Mouse (Mus musculus) regulatory T cell (primary cell): ENCODE results near the gene Gm5039.
"Not testable (repeated sequence)": the region's sequence is repeated elsewhere in the genome, so short reads cannot be mapped to it uniquely, and the experiment has no call there.

Experiments
- in situ Hi-C: fragments of 300-600 bp; cut with MboI, MseI; formaldehyde crosslinking; loops from one replicate; pipeline ENCODE4 v1.15.1; 2025; ENCODE audit warnings: high pct_unique_total_duplicates

The Gm5039 gene

DNA sequence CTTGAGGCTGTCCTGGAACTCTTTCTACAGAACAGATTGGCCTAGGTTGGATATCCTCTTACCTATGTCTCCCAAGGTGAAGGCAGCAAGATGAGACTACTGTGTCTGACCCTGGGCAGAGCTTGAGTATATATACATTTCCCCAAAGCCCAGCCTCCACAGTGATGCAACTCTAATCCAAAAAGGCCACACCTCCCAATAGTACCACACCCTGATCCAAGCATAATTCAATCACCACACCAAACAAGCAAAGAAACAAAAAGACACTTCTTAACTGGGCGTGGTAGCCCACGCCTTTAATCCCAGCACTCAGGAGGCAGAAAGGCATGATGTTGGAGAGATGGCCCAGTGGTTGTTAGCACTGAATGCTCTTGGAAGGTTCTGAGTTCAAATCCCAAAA is at the start of gene Gm5039:
TSS of gene Gm5039 (minus strand) at position 101 of the 400 bp plus-strand sequence.
- in situ Hi-C loops, result not testable (repeated sequence)

DNA sequence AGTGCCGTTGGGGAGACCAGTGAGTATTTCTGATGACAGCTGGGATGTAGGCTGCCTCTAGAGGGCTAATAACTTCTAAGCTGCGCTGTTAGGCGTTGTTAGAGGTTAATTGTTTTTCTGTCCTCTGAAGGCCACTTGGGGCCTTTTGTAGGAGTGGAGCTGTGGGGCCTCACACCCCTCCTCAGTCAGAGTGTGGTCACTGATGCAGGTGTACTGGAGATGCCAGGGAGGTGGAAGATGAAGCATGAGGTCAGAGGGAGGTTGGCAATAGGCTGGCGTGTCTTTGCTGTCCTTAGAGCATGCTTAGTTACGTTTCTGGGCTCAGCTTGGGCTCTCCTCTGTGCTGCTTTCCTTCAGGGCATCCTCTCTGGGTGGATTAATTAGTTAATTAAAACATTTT is 48.2 kb upstream of the Gm5039 start:
- in situ Hi-C loops, result no loop called here

DNA sequence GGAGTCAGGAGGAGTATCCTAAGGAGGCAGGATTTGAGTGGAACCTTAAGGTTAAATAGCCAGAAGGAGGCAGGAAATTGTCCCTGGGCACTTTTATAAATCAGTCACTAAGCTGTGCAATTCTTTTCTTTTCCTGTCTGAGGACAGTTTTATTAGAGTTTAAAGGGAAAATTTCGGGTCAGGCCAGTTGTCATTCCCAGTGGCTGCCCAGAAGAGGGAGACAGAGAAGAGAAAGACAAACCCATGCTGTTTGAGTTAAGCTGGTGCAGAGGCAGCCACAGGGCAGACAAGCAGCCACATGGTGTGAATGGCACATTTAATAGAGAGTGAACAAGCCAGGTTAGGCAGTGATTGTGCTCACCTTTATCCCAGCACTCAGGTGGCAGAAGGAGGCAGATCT is 46.5 kb upstream of the Gm5039 start:
- in situ Hi-C loops, result not testable (repeated sequence)

GRCm38 (mm10) chr12:88369690-88370089 is 45.9 kb upstream of the Gm5039 start:
- in situ Hi-C loops, result not testable (repeated sequence)

DNA sequence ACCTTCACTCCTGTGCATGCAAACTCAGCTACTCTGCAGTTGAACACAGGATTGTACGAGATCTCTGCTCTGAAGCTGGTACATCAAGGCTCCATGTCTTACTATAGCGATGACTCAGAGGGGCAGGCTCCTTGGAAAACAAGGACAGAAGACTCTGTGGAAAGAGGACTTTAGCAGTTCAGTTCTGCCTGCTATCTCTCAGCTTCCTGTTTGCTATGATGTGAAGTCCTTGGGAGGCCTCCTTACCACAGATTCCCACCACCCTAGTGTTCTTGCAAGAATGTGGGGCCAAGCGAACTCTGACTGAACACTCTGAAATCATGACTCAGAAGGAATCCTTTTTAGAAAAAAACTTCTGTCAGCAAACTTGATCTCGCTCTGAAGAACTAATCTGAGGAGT is 44.8 kb upstream of the Gm5039 start:
- in situ Hi-C loops, result no loop called here

GRCm38 (mm10) chr12:88367673-88368072 is 43.8 kb upstream of the Gm5039 start:
- in situ Hi-C loops, result no loop called here

GRCm38 (mm10) chr12:88361120-88361445 is 37.3 kb upstream of the Gm5039 start:
- in situ Hi-C loops, result no loop called here

DNA sequence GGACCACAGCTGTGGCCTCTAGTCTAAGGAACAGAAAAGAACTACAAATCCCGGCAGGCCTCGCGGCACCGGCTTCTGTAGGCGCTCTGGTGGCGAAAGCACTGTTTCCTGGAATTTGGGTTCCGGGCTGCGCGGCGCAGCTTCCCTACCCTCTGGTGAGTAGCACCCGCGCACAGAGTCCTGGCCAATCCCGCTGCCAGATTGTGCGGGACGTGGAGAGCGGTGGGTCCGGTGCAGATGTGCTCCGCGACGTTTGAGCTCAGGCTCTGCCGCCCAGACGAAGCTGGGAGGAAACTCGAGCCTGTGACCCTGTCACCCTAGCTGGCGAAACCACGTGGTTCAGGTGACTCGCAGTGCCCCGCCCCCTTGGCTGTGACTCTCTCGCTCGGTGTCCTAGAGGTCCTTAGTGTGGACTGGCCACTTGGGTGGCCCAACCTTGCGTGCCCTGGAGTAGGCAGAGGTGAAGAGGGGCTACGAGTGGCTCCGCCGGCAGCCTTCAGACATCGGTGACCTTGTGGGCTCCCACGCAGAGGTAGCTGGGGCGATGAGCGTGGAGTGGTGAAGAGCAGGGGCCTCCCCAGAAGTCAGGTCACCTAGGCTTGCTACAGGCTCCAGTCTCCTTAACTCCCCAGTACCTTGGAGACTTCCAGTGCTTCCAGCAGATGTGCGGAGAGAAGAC is 36.8 kb upstream of the Gm5039 start, which contains the start of gene Adck1:
TSS of gene Adck1 (plus strand) at position 114 of the 679 bp plus-strand sequence.
- in situ Hi-C loops, result no loop called here

DNA sequence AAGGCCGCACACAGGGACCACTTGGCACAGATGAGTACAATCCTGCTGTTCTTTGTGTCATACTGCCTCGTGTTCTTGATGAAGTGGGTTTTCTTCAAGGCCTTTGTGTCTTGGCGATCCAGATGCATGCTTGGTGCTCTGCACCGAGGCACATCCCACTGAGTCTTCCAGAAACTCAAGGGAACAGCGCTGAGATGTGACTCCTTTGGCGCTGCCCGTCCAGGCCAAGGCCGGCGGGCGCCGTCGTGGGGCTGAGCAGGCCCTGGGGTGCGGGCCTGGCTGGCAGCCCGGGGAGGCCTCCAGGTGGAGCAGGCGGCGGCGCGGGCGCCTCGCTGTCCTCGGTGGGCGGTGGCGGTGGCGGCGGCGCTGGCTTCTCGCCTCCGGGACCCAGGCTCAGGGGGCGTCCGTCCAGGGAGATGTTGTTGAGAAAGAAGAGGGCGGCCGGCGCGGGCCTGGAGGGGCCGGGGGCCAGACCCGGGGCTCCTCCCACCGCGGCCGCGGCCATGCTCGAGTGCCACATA is 30.4 kb upstream of the Gm5039 start:
- in situ Hi-C loops, result no loop called here

GRCm38 (mm10) chr12:88341286-88341685 is 17.5 kb upstream of the Gm5039 start:
- in situ Hi-C loops, result not testable (repeated sequence)

DNA sequence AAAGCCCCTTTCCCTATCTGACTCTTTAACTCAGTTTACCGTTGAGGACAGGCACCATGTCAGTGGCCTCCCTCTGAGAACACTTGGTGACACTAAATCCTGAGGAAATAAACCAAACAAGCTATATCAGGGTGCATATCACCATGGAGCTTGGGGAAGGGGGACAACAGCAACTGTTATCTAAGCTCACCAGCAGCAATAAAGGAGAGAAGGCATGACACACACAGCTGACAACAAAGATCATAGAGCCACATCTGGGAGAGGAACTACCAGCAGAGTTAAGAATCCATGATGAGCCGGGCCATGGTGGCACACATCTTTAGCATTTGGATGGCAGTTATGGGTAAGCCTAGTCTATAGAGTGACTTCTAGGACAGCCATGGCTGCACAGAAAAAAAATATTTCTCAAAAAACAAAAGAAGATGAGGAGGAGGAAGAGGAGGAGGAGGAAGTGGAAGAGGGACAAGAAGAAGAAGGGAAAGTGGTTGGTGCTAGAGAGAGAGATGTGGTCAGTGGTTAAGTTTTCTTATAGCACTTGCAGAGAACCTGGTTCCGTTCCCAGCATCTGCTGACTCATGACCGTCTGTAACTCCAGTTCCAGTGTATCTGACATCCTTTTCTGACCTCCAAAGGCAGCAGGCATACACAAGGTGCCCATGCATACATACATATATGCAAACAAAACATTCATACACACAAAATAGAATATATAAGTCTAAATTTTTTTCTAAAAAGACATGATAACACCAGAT is 13.0 kb upstream of the Gm5039 start:
- in situ Hi-C loops, result not testable (repeated sequence)

GRCm38 (mm10) chr12:88314556-88314955 is 9.3 kb downstream of the Gm5039 start:
- in situ Hi-C loops, result no loop called here

GRCm38 (mm10) chr12:88297171-88297570 is 26.7 kb downstream of the Gm5039 start:
- in situ Hi-C loops, result loop anchor here (10.0 kb wide), 1 partner anchor 642 kb away; no protein-coding TSS in a partner anchor

DNA sequence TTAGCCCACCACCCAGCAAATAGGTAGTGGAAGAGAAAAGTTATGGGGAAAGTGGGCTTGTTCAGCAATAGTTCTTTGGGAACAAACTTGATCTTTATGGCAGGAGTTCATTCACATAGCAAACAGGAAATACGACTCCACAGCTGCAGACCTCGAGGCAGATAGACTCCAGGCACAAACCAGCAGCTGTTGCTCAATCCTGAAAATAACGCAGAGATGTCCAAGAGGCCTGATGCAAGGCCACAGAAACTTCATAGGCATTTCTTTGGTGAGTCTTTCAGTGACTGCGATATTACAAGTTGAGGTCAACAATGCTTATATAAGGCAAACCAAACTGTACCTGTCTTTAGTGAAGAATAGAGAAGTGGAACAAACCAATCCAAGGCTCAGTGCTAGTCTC is 30.7 kb downstream of the Gm5039 start:
- in situ Hi-C loops, result loop anchor here (10.0 kb wide), 1 partner anchor 638 kb away; no protein-coding TSS in a partner anchor

DNA sequence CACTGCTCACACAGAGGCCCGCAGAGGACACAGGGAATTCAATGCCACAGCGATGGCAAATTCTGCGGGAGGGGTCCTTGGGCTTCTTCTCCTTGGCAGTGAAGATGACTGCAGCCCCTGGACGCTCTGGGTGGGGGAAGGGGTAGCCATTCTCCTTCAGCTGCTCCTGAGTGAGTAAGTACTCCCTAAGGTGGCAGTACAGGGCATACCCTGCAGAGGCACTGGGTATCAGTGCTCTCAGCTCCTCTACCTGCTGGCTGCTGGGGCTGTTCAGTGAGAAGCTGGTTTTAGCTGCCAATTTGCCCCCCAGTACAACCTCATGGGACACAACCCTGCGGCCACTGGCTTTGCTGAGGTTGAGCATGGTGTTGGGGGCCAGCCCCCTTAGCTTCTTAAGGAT is 38.6 kb downstream of the Gm5039 start:
- in situ Hi-C loops, result not testable (repeated sequence)

DNA sequence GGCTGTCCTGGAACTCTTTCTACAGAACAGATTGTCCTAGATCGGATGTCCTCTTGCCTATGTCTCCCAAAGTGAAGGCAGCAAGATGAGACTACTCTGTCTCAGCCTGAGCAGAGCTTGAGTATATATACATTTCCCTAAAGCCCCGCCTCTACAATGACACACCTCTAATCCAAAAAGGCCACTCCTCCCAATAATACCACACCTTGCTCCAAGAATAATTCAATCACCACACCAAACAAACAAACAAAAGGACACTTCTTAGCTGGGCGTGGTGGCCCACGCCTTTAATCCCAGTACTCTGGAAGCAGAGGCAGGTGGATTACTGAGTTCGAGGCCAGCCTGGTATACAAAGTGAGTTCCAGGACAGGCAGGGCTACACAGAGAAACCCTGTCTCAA is 49.4 kb downstream of the Gm5039 start, which contains the start of gene Gm5662:
TSS of gene Gm5662 (minus strand) at position 101 of the 400 bp plus-strand sequence.
- in situ Hi-C loops, result loop anchor here (10.0 kb wide), 1 partner anchor 490 kb away; no protein-coding TSS in a partner anchor
